Mouse (Mus musculus): Measurements from ENCODE around the gene Ahnak.

DNA sequence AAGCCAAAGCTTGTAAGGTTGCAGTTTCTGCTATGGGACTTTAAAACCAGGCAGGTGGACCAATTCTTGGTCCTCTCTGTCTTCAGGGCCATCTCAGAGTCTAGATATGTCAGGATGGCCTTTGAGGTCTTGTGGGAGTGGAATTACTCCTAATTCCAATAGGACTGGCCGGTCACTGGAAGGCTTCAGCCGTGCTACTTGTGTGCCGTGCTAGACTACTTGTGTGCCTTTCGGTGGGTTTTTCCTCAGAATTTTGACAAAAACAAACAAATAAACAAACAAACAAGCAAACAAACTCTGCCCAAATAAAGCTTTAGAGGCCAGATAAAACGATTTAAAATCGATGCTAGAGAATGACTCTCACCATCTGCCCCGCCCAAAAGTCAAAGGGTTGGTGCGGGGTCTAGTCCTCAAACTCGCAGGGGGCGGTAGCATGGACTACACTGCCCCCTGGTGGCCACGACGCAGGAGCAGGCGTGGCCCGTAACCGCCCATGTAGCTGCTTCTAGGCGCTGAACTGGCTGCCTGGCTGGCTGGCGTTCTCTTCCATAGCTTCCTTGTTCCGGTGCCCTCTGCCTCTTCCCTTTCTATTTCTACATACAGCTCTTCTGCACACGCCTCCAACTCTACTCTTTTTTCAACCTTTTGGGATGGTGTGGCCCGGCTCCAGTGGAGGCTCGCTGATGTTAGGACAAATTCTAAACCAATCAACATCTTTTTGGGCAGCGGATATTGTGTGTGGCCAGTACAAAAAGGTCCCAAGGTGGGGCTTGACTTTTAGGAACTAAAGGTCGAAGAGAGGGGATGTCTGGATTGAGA is 93.3 kb downstream of the Ahnak start:
- TF ChIP-seq CTCF (IDR thresholded peaks at IDR 0.05; ENCODE audit: extremely low read depth, insufficient read length, insufficient replicate concordance, low read depth, low read length) (peak; percentile 99), POLR2A (IDR thresholded peaks at IDR 0.05; ENCODE audit: low read depth, low read length) (no peak)
